Mouse (Mus musculus): ENCODE data around the gene Dip2c. TPM values are rescaled to one million over a fixed set of nuclear protein-coding genes. Genes with fewer than 3 reads are reported as not detected.

Dip2c gene
- total and polyA plus RNA-seq, 3 experiments, result not detected

DNA sequence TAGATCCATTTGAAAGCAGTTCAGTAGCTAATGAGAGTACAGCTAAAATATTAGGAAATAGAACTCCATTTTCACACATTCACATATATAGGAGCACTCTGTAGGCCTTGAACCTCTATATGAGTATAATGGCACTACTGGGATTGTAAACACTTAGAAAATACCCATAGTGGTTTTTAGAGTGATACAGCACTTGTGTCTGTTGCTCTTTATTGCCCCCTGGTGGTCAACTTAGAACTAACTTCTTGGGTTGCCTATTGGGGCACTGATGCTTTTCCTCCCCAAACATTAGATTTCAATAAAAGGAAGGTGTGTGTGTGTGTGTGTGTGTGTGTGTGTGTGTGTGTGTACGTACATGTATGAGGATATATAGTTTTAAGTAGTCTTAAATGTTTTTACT, 190.9 kb downstream of the Dip2c start:
- peak; percentile 72 for DNase-seq (ENCODE audit: low read depth, low spot score)
- Histone ChIP-seq H3K27me3 (ENCODE audit: control insufficient read depth in 1 of 2, insufficient read depth in 2 of 2, low read length in 2 of 2) (peaks cover 0 to 1% of the 10 kb centered on the region in 2 experiments; a peak in 2 of 4 replicates), H3K79me2 (ENCODE audit: control insufficient read depth, insufficient read depth, low read length, poor library complexity) (no peaks in the 10 kb centered on the region)

GRCm38 (mm10) chr13:9473383-9473782, 197.1 kb downstream of the Dip2c start:
- TF ChIP-seq MAZ (IDR thresholded peaks at IDR 0.05; ENCODE audit: low read depth, low read length) (no peak), ZKSCAN1 (IDR thresholded peaks at IDR 0.05; ENCODE audit: low read depth, low read length) (no peak), GATA1 (IDR thresholded peaks at IDR 0.05; ENCODE audit: low read depth, low read length) (no peak), NELFE (IDR thresholded peaks at IDR 0.05; ENCODE audit: low read depth, low read length) (no peak), ELF1 (IDR thresholded peaks at IDR 0.05; ENCODE audit: low read depth, low read length) (no peak), SMC3 (IDR thresholded peaks at IDR 0.05; ENCODE audit: low read depth, low read length) (no peak), BHLHE40 (IDR thresholded peaks at IDR 0.05; ENCODE audit: borderline replicate concordance, low read depth, low read length) (no peak), POLR2A (IDR thresholded peaks at IDR 0.05; ENCODE audit: control insufficient read depth in 1 of 2, insufficient read depth in 1 of 2, low read depth in 1 of 2, low read length in 2 of 2, poor library complexity in 1 of 2) (no peak), POLR2AphosphoS5 (IDR thresholded peaks at IDR 0.05; ENCODE audit: borderline replicate concordance, low read depth, low read length) (no peak), NRF1 (IDR thresholded peaks at IDR 0.05; ENCODE audit: insufficient read depth, low read depth, low read length, poor library complexity, severe bottlenecking) (no peak)
- Histone ChIP-seq H3K36me3 (ENCODE audit: control insufficient read depth in 1 of 2, insufficient read depth in 2 of 2, low read length in 2 of 2) (no peaks in the 10 kb centered on the region), H3K79me2 (ENCODE audit: control insufficient read depth, insufficient read depth, low read length, poor library complexity) (no peaks in the 10 kb centered on the region), H3K4me1 (ENCODE audit: control insufficient read depth in 1 of 2, insufficient read depth in 2 of 2, low read length in 2 of 2) (no peaks in the 10 kb centered on the region), H3K9ac (ENCODE audit: control insufficient read depth, low read depth, low read length, poor library complexity, severe bottlenecking) (no peak overlapping the region), H3K4me3 (ENCODE audit: control insufficient read depth in 1 of 2, insufficient read depth in 1 of 2, low read depth in 2 of 2, low read length in 2 of 2) (no peak overlapping the region), H3K27ac (ENCODE audit: control insufficient read depth, low read depth, low read length) (no peak overlapping the region), H3K27me3 (ENCODE audit: control insufficient read depth in 1 of 2, insufficient read depth in 2 of 2, low read length in 2 of 2) (peaks cover 0 to 1% of the 10 kb centered on the region in 2 experiments; a peak in 2 of 4 replicates), H3K9me3 (replicated peaks; ENCODE audit: insufficient read depth, low read length) (no peaks in the 10 kb centered on the region)
- DNase-seq (ENCODE audit: low read depth, low spot score), result no peak

More for the DNA sequence above, 190.9 kb downstream of the Dip2c start:
- Histone ChIP-seq H3K9me3 (replicated peaks; ENCODE audit: insufficient read depth, low read length) (no peaks in the 10 kb centered on the region), H3K4me1 (ENCODE audit: control insufficient read depth in 1 of 2, insufficient read depth in 2 of 2, low read length in 2 of 2) (no peaks in the 10 kb centered on the region), H3K9ac (ENCODE audit: control insufficient read depth, low read depth, low read length, poor library complexity, severe bottlenecking) (no peak overlapping the region), H3K4me3 (ENCODE audit: control insufficient read depth in 1 of 2, insufficient read depth in 1 of 2, low read depth in 2 of 2, low read length in 2 of 2) (no peak overlapping the region), H3K27ac (ENCODE audit: control insufficient read depth, low read depth, low read length) (no peak overlapping the region), H3K36me3 (ENCODE audit: control insufficient read depth in 1 of 2, insufficient read depth in 2 of 2, low read length in 2 of 2) (no peaks in the 10 kb centered on the region)
- peak; percentile 33 to 74 (median 48); a peak in 5 of 6 replicates for TF ChIP-seq CTCF (IDR thresholded peaks at IDR 0.05 in 2 of 3, conservative IDR thresholded peaks at IDR 0.05 in 1 of 3; ENCODE audit: control insufficient read depth in 1 of 3, insufficient read depth in 1 of 3, low read depth in 2 of 3, low read length in 3 of 3, poor library complexity in 1 of 3, severe bottlenecking in 1 of 3)
- TF ChIP-seq MYC (IDR thresholded peaks at IDR 0.05; ENCODE audit: low read depth, low read length), result no peak
- TF ChIP-seq POLR2A (IDR thresholded peaks at IDR 0.05; ENCODE audit: control insufficient read depth in 1 of 2, insufficient read depth in 1 of 2, low read depth in 1 of 2, low read length in 2 of 2, poor library complexity in 1 of 2), result no peak
- no peak for TF ChIP-seq TCF12 (IDR thresholded peaks at IDR 0.05; ENCODE audit: low read depth, low read length)
- TF ChIP-seq USF2 (IDR thresholded peaks at IDR 0.05; ENCODE audit: borderline replicate concordance in 1 of 2, insufficient read depth in 1 of 2, low read depth in 1 of 2, low read length in 2 of 2), result no peak
- peak; percentile 70 for TF ChIP-seq RAD21 (IDR thresholded peaks at IDR 0.05; ENCODE audit: low read depth, low read length)
- no peak for TF ChIP-seq MEF2A (IDR thresholded peaks at IDR 0.05; ENCODE audit: extremely low read depth, insufficient replicate concordance, low read depth, low read length, poor library complexity, severe bottlenecking)
- peak; percentile 50 for TF ChIP-seq ZC3H11A (IDR thresholded peaks at IDR 0.05; ENCODE audit: low read depth, low read length)
- TF ChIP-seq HCFC1 (IDR thresholded peaks at IDR 0.05; ENCODE audit: low read depth, low read length), result no peak
- no peak for TF ChIP-seq RCOR1 (IDR thresholded peaks at IDR 0.05; ENCODE audit: low read depth, low read length)
- no peak for TF ChIP-seq ZMIZ1 (IDR thresholded peaks at IDR 0.05; ENCODE audit: low read depth, low read length)
- TF ChIP-seq BHLHE40 (IDR thresholded peaks at IDR 0.05; ENCODE audit: borderline replicate concordance, low read depth, low read length), result no peak
- TF ChIP-seq KAT2A (conservative IDR thresholded peaks at IDR 0.05; ENCODE audit: low read depth, low read length), result no peak
- peak; percentile 86 for TF ChIP-seq SMC3 (IDR thresholded peaks at IDR 0.05; ENCODE audit: low read depth, low read length)
- no peak for TF ChIP-seq ETS1 (IDR thresholded peaks at IDR 0.05; ENCODE audit: low read depth, low read length)
